Mouse (Mus musculus) intestine, embryonic 15.5 days (tissue): ENCODE results near the gene Arntl. TPM values are rescaled to one million over a fixed set of nuclear protein-coding genes. Genes with fewer than 3 reads are reported as not detected.
A peak's percentile ranks its signal among the peaks of the same experiment; 100 is the strongest.

Experiments used
- ATAC-seq: fragments of 200-750 bp; cut with Nextera tagmentation; 2 replicates; pipeline ENCODE4 v1.8.0; 2017; ENCODE audit warnings: moderate TSS enrichment, moderate library complexity
- H3K27ac ChIP-seq: fragments of 300-500 bp; sonication (generic); 2 replicates; pipeline ENCODE4 v1.5.1; 2015; ENCODE audit warnings: mild to moderate bottlenecking, inconsistent platforms
- H3K27me3 ChIP-seq: fragments of 300-500 bp; sonication (generic); replicated peaks from 2 replicates; pipeline ENCODE4 v1.6.1; 2015; ENCODE audit warnings: inconsistent platforms
- H3K36me3 ChIP-seq: fragments of 300-500 bp; sonication (generic); 2 replicates; pipeline ENCODE4 v1.6.1; 2015; ENCODE audit warnings: inconsistent platforms
- H3K4me1 ChIP-seq: fragments of 300-500 bp; sonication (generic); replicated peaks from 2 replicates; pipeline ENCODE4 v1.6.1; 2015; ENCODE audit warnings: inconsistent platforms
- H3K4me2 ChIP-seq: fragments of 300-500 bp; sonication (generic); replicated peaks from 2 replicates; pipeline ENCODE4 v1.6.1; 2015; ENCODE audit warnings: mild to moderate bottlenecking, inconsistent platforms
- H3K4me3 ChIP-seq: fragments of 300-500 bp; sonication (generic); replicated peaks from 2 replicates; pipeline ENCODE4 v1.5.1; 2015; ENCODE audit warnings: inconsistent platforms
- H3K9ac ChIP-seq: fragments of 300-500 bp; sonication (generic); 2 replicates; pipeline ENCODE4 v1.6.1; 2015; ENCODE audit warnings: inconsistent platforms
- H3K9me3 ChIP-seq: fragments of 300-500 bp; sonication (generic); 2 replicates; pipeline ENCODE4 v1.6.1; 2016; ENCODE audit warnings: inconsistent platforms
- WGBS: fragments of 180-500 bp; shearing (Covaris S2); methylation state at CpG from one replicate; pipeline ENCODE4 v1.1.7; 2015; 5-methylcytosine and 5-hydroxymethylcytosine counted together
- polyA plus RNA-seq: library from polyadenylated mRNA; unstranded; fragments of >200 nt; fragmentation: Nextera tagmentation; extraction: Ambion mirVana; gene quantifications from 2 replicates; pipeline ENCODE4 v1.2.1, GENCODE M21; 2015

Gene Arntl
- polyA plus RNA-seq, 1 experiment from 2014 or later: 8.5 TPM

DNA sequence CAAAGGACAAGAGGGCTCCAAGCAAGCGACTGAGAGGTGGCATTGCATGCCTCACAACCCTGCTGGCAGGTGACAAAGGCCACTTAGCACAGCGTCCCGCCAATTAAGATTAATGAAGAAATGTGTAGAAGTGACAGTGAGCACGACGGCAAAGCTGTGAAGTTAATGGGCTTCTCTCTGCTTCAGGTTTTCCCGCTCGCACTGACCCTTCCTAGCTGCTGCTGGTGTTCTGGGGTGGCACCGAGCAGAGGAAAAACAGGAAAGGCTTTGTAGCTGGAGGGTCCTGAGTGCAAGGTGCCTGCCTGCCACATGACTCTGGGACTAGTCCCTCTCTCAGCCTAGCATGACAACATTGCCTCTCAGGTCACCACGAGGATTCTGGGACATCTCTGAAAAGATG is 18.7 kb upstream of the Arntl start:
- WGBS: 51% methylated on average over 9 of the region's 9 CpGs
- Histone ChIP-seq H3K4me3 (no peak overlapping the region), H3K9ac (no peak overlapping the region), H3K27me3 (no peaks in the 10 kb centered on the region), H3K4me1 (no peaks in the 10 kb centered on the region), H3K36me3 (no peaks in the 10 kb centered on the region), H3K4me2 (no peak overlapping the region), H3K9me3 (no peaks in the 10 kb centered on the region), H3K27ac (no peak overlapping the region)
- ATAC-seq: no peak

DNA sequence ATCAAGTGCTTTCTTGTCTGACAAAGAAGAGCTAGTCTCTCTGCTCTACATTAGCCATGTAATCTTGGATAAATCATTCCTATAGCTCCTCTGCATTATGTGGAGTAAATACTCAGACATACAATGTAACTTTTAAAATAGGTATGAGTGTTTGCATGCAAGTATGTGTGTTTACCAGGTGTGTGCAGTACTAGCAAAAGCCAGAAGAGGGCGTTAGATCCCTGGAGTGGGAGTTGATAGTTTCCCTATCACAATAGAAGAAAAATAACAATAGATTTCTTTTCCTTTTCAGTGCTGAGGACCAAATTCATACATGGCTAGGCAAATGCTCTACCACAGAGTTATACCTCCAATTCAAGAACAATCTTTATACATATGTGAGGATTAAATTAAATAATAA is 15.5 kb upstream of the Arntl start:
- Histone ChIP-seq H3K27me3 (no peaks in the 10 kb centered on the region), H3K4me3 (no peak overlapping the region), H3K36me3 (no peaks in the 10 kb centered on the region), H3K4me1 (no peaks in the 10 kb centered on the region), H3K27ac (no peak overlapping the region), H3K9me3 (no peaks in the 10 kb centered on the region), H3K9ac (no peak overlapping the region), H3K4me2 (no peak overlapping the region)
- WGBS: 42% methylated on average over 1 of the region's 1 CpGs
- no peak for ATAC-seq

DNA sequence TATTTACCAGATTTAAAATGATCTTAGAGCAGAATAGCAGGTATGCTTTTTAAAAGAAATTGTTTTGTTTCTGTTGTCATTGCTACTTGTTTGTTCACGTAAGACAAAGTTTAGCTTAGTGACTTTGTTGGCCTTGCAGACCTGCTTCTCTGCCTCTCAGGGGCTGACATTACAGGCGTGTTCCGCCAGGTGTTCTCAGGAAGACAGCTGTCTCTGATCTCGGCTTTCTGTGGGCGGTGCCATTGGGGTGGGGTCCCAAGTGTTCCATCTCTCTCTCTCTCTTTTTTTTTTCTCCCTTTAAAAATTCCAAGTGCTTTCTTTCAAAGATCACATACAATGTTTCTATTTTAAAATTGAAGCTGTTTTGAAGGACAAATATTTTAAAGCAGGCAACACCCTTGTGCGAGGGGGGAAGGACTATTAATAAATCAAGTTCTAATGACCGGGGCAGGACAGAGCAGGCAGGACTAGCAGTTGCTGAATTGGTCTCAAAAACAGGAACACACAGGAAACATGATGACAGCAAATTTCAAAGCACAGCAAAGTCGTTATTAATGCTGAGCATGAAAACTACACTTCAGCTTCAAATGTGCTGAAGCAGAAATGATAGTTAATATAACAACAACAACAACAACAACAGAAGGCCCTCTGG is 14.4 kb upstream of the Arntl start:
- H3K4me3 ChIP-seq: no peak overlapping the region
- no peak overlapping the region for H3K4me2 ChIP-seq
- no peaks in the 10 kb centered on the region for H3K27me3 ChIP-seq
- H3K4me1 ChIP-seq: peaks cover 5% of the 10 kb centered on the region; the same call in 1 of the 2 replicates
- no peak overlapping the region for H3K9ac ChIP-seq
- no peaks in the 10 kb centered on the region for H3K9me3 ChIP-seq
- WGBS: 39% methylated on average over 8 of the region's 8 CpGs
- H3K36me3 ChIP-seq: no peaks in the 10 kb centered on the region
- ATAC-seq: no peak
- H3K27ac ChIP-seq: no peak overlapping the region

DNA sequence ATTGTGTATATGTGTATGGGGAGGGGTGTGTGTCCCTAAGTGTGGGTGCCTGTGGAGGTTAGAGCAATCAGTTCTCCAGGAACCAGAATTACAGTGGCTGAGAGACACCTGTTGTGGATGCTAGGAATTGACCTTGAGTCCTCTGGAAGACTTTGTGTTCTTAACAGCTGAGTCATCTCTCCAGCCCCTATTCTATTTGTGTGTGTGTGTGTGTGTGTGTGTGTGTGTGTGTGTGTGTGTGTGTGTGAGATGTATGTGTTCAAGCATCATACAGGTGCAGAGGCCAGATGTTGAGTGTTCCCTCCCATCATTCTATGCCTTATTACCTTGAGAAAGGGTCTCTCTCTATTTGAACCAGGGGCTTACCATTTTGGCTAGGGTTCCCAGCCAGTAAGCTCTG is 13.4 kb upstream of the Arntl start:
- no peak overlapping the region for H3K9ac ChIP-seq
- no peak overlapping the region for H3K4me2 ChIP-seq
- no peaks in the 10 kb centered on the region for H3K27me3 ChIP-seq
- H3K27ac ChIP-seq: no peak overlapping the region
- H3K4me1 ChIP-seq: peaks cover 5% of the 10 kb centered on the region; the same call in 1 of the 2 replicates
- H3K4me3 ChIP-seq: no peak overlapping the region
- no peaks in the 10 kb centered on the region for H3K36me3 ChIP-seq
- no peaks in the 10 kb centered on the region for H3K9me3 ChIP-seq
- ATAC-seq: no peak

DNA sequence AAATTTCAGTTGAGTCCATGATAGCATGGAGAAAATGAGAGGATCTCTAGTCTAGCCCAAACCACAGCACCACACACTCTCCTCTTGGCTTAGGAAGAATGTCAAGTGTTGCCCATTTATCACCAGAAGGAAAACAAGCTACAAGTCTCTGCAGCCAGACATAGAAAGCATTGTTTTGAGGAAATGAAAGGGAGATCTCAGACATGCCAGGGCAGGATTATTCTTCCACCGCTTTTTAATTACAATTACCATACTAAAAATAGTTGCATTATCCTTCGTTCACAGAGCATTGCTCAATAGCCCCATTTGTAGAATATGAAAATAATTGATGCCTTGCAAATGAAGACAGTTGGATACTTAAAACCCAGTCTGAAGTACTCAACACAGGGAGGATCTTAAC is 12.0 kb upstream of the Arntl start:
- Histone ChIP-seq H3K9ac (no peak overlapping the region), H3K4me2 (no peak overlapping the region), H3K27ac (no peak overlapping the region), H3K4me1 (peaks cover 5% of the 10 kb centered on the region; the same call in 1 of the 2 replicates), H3K4me3 (no peak overlapping the region), H3K9me3 (no peaks in the 10 kb centered on the region), H3K36me3 (no peaks in the 10 kb centered on the region), H3K27me3 (no peaks in the 10 kb centered on the region)
- 66% methylated on average over 2 of the region's 2 CpGs for WGBS
- no peak for ATAC-seq

DNA sequence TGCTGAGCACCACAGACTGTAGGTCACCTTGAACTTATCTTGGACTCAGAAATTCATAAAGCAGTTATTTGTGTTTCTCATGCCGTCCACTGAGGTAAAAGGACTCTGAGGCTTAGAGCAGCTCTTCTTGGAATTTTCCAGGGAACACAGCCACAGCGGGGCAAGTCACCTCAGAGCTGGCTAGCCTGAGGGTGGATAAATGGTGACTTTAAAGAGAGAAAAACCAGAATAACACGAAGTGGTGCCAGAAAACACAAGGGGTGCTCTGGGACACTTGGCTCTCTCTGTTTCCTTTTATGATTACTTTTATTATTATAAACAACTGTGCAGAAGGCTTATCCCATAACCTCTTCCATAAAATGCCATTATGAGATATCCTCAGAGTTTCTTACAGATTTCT is 11.1 kb upstream of the Arntl start:
- no peak overlapping the region for H3K27ac ChIP-seq
- H3K4me2 ChIP-seq: no peak overlapping the region
- no peak overlapping the region for H3K9ac ChIP-seq
- no peaks in the 10 kb centered on the region for H3K9me3 ChIP-seq
- H3K4me1 ChIP-seq: peaks cover 5% of the 10 kb centered on the region; the same call in 1 of the 2 replicates
- no peaks in the 10 kb centered on the region for H3K27me3 ChIP-seq
- no peaks in the 10 kb centered on the region for H3K36me3 ChIP-seq
- no peak for ATAC-seq
- no peak overlapping the region for H3K4me3 ChIP-seq
- WGBS: 76% methylated on average over 3 of the region's 3 CpGs

DNA sequence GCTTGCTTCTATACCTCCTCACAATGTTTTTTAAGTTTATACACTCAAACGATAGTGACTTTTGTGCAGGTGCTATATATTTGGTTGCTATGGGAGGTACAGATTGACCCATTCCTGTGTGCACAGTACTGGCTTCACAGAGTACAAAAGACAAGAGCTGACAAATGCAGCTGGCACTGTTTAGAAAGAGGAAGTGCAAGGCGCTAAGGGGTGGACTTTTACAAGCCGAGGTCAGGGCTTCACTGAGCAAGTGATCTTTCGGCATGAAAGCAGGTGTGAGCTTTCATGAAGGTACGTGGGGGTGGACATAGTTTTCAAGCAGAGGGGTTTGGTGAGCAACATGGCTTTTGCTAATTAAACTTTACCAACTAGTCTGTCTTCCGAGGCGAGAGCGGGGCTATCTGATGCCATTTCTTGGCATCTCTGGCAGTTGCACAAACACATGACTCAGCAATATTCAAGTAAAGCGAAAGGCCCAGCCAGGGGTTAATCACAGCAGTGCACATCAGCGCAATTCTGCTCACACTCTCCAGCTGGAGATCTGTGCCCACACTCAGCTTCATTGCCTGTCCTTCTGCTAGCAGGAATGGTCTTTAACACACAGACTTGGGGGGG is 10.0 kb upstream of the Arntl start:
- H3K4me1 ChIP-seq: peaks cover 5% of the 10 kb centered on the region; the same call in 1 of the 2 replicates
- H3K4me3 ChIP-seq: no peak overlapping the region
- 0 out of 2 replicates have a peak, but pooled peaks have one; percentile 43 for ATAC-seq
- H3K36me3 ChIP-seq: no peaks in the 10 kb centered on the region
- H3K27me3 ChIP-seq: no peaks in the 10 kb centered on the region
- WGBS: 24% methylated on average over 10 of the region's 10 CpGs
- H3K9ac ChIP-seq: no peak overlapping the region
- H3K9me3 ChIP-seq: no peaks in the 10 kb centered on the region
- H3K4me2 ChIP-seq: no peak overlapping the region
- no peak overlapping the region for H3K27ac ChIP-seq

DNA sequence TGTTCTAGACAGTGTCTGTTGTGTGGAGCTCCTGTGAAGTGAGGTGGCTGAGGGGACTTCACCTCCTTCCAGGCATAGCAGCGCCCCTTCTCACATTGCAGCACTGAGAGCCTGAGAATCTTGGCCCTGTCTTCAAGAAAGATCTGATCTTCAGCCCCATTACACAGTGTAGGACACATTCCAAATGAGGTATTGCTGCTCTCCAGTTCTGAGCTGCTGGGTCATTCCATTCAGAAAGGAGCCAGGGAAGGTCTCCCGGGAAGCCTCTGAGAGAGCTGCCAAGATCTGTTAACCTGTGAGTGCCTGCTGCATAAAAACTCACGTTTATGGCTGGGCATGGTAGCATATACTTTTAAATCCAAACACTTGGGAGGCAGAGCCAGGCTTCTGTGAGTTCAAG is 5.7 kb upstream of the Arntl start:
- 36% methylated on average over 3 of the region's 3 CpGs for WGBS
- H3K4me3 ChIP-seq: no peak overlapping the region
- no peaks in the 10 kb centered on the region for H3K9me3 ChIP-seq
- ATAC-seq: no peak
- no peaks in the 10 kb centered on the region for H3K36me3 ChIP-seq
- no peak overlapping the region for H3K4me2 ChIP-seq
- no peaks in the 10 kb centered on the region for H3K27me3 ChIP-seq
- H3K4me1 ChIP-seq: peaks cover 11% of the 10 kb centered on the region; the same call in 1 of the 2 replicates
- H3K9ac ChIP-seq: no peak overlapping the region
- no peak overlapping the region for H3K27ac ChIP-seq

DNA sequence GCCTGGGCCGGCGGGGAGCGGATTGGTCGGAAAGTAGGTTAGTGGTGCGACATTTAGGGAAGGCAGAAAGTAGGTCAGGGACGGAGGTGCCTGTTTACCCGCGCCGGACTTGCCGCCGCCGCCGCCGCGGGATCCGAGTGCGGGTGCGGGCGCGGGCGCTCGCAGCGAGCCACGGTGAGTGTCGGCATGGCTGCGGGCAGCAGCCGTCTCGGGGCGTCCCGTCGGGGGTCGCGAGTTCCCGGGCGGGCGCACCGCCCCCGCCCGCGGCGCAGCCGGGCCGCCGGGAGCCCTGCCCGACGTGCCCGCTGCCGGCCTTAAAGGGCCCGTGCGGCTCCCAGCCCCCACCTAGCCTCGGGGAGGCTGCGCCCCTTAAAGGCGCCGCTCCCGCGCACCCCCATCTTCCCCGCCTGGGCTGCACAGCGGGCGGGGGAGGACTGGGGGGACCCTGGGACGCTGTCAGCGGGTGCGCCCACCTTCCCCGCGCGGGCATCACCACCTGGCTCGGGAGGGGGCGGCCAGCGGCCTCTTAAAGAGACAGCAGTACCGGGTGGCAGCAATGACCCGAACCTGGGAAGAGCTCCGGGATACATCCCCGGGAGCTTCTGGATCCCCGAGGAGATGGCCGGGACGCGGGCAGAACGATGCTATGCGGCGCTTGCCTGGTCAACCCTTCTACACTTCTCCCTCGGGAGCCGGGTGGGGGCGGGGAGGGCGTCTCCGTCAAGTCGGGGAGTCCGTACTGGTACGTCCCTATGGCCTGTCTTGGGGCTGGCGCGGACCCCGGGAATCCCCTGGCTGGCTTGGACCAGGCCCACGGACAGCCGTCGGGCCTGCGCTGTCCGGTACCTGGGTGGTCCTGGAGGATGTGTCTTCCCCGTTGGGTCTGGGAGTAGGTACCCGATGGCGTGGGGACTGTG is 464 bp downstream of the Arntl start:
- WGBS: under 1% methylated on average over 83 of the region's 98 CpGs
- Histone ChIP-seq H3K36me3 (no peaks in the 10 kb centered on the region), H3K27me3 (peaks cover 12% of the 10 kb centered on the region), H3K4me2 (peak overlapping the region; percentile 89), H3K9ac (peak overlapping the region; percentile 66), H3K4me1 (peaks cover 12% of the 10 kb centered on the region; the same call in 1 of the 2 replicates), H3K9me3 (no peaks in the 10 kb centered on the region), H3K27ac (peak overlapping the region; percentile 72), H3K4me3 (peak overlapping the region; percentile 85)
- ATAC-seq: peak; percentile 78

DNA sequence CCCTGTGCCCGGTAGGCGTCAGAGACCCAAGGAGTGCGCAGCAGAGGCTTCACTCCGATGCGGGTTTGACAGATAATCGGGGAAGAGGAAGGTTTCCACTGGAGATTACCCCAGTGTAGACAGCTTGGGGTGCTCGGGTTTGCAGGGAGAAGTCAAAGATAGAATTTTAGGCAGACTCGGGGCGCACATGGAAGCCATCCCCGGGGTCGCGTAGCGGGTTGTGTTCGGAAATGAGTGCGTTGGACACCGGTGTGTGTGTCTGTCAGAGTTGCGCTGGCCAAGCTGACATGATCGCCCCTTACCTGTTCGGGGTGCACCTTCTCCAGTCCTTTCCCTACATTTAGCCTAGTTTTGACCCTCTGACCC is 1.1 kb downstream of the Arntl start:
- 3% methylated on average over 19 of the region's 19 CpGs for WGBS
- H3K9ac ChIP-seq: peak overlapping the region; percentile 66
- ATAC-seq: no peak

DNA sequence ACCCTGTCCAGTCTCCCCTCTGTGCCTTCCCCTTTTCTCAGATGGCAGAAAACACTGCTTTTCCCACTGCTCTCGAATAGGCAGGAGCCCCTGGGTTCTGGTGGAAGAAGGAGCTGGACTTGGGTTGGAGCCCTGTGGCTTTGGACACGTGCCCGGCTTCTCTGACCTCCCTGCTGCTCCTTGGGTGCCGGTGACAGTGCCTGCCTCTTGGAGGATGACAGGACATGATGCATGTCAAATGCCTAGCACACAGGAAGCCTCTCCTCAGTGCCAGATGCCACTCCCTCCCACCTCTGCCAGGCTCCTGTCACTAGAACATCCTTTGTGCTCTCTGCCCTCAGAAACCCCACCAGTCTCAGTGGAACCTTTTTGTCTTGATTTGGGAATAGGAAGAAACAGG is 3.2 kb downstream of the Arntl start:
- Histone ChIP-seq H3K4me1 (peaks cover 19% of the 10 kb centered on the region; the same call in 1 of the 2 replicates), H3K4me2 (no peak overlapping the region), H3K9me3 (no peaks in the 10 kb centered on the region), H3K4me3 (no peak overlapping the region), H3K36me3 (no peaks in the 10 kb centered on the region), H3K9ac (no peak overlapping the region), H3K27ac (no peak overlapping the region), H3K27me3 (peaks cover 12% of the 10 kb centered on the region)
- 46% methylated on average over 4 of the region's 4 CpGs for WGBS
- ATAC-seq: no peak

More for the DNA sequence above, 1.1 kb downstream of the Arntl start:
- Histone ChIP-seq H3K4me3 (peak overlapping the region; percentile 85), H3K9me3 (no peaks in the 10 kb centered on the region), H3K36me3 (no peaks in the 10 kb centered on the region), H3K27me3 (peaks cover 12% of the 10 kb centered on the region), H3K27ac (no peak overlapping the region), H3K4me1 (peaks cover 12% of the 10 kb centered on the region; the same call in 1 of the 2 replicates), H3K4me2 (peak overlapping the region; percentile 89)
